Mouse (Mus musculus) liver, postnatal 0 days (tissue): Measurements from ENCODE around the gene Cd164.

Source experiments
- CTCF ChIP-seq: sonication (generic); IDR thresholded peaks from 2 replicates; pipeline ENCODE4 v1.5.1; 2016; ENCODE audit warnings: antibody characterized with exemption, low read depth
- EP300 ChIP-seq: IDR thresholded peaks from 2 replicates; pipeline ENCODE4 v1.6.1; 2016; ENCODE audit warnings: antibody characterized with exemption, low read depth, mild to moderate bottlenecking

DNA sequence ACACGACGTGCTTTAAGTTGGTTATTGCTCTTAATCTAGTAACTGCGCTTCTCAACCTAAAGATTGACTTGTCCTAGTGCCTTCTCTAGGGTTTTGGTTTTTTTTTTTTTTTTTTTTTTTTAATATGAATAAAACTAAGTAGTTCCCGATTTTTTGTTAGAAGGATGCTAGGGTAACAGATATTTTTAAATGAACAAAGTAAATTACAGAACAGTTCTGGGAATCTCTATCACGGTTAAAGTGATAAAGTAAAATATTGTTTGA, 1.1 kb downstream of the Cd164 start:
- TF ChIP-seq CTCF (no peak), EP300 (no peak)
